Mouse (Mus musculus) E14TG2a.4 (cell line): Measurements from ENCODE around the gene Plekhg3.

Experiments
- H3K27me3 ChIP-seq: 2 replicates; pipeline ENCODE4 v1.6.1; 2014; ENCODE audit warnings: low read length, control low read depth; ENCODE audit not compliant: insufficient read depth
- H3K36me3 ChIP-seq: 2 replicates; pipeline ENCODE4 v1.6.1; 2014; ENCODE audit warnings: low read length, control low read depth; ENCODE audit not compliant: insufficient read depth
- H3K4me1 ChIP-seq: replicated peaks from 2 replicates; pipeline ENCODE4 v1.6.1; 2014; ENCODE audit warnings: low read depth, low read length, control low read depth
- H3K4me3 ChIP-seq: replicated peaks from 2 replicates; pipeline ENCODE4 v1.5.1; 2014; ENCODE audit warnings: mild to moderate bottlenecking, low read length
- H3K9me3 ChIP-seq: 2 replicates; pipeline ENCODE4 v1.6.1; 2014; ENCODE audit warnings: low read length, control low read depth
- CTCF ChIP-seq: conservative IDR thresholded peaks from 2 replicates; pipeline ENCODE4 v1.5.1; 2014; ENCODE audit warnings: low read length
- NANOG ChIP-seq: IDR thresholded peaks from 2 replicates; pipeline ENCODE4 v1.6.1; 2014; ENCODE audit warnings: borderline replicate concordance, low read length, mixed read lengths
- POU5F1 ChIP-seq: IDR thresholded peaks from 2 replicates; pipeline ENCODE4 v1.6.1; 2014; ENCODE audit warnings: low read length, borderline replicate concordance

The Plekhg3 gene

GRCm38 (mm10) chr12:76591037-76591436, 60.3 kb downstream of the Plekhg3 start:
- peaks cover 30% of the 10 kb centered on the region for H3K27me3 ChIP-seq
- H3K9me3 ChIP-seq = no peaks in the 10 kb centered on the region
- peaks cover 47% of the 10 kb centered on the region for H3K4me1 ChIP-seq
- H3K4me3 ChIP-seq = no peak overlapping the region
- no peaks in the 10 kb centered on the region for H3K36me3 ChIP-seq
- TF ChIP-seq NANOG = no peak
- no peak for TF ChIP-seq POU5F1
- TF ChIP-seq CTCF = no peak

- H3K27me3 ChIP-seq = peaks cover 34% of the 10 kb centered on the region
- peaks cover 54% of the 10 kb centered on the region for H3K4me1 ChIP-seq
- no peak overlapping the region for H3K4me3 ChIP-seq
- H3K36me3 ChIP-seq = no peaks in the 10 kb centered on the region
- H3K9me3 ChIP-seq = no peaks in the 10 kb centered on the region
- TF ChIP-seq POU5F1 = no peak
- peak; percentile 72 for TF ChIP-seq CTCF
- no peak for TF ChIP-seq NANOG
These were observed 61.5 kb downstream of the Plekhg3 start for GRCm38 (mm10) chr12:76592213-76592612.

GRCm38 (mm10) chr12:76593254-76593653, 62.6 kb downstream of the Plekhg3 start:
- Histone ChIP-seq H3K4me3 (peak overlapping the region; percentile 27; the same call in 1 of the 2 replicates), H3K4me1 (peaks cover 63% of the 10 kb centered on the region), H3K36me3 (no peaks in the 10 kb centered on the region), H3K27me3 (peaks cover 29% of the 10 kb centered on the region), H3K9me3 (no peaks in the 10 kb centered on the region)
- TF ChIP-seq NANOG (no peak), POU5F1 (no peak), CTCF (no peak)

GRCm38 (mm10) chr12:76593839-76594322, 63.2 kb downstream of the Plekhg3 start:
- H3K27me3 ChIP-seq = peaks cover 35% of the 10 kb centered on the region
- H3K4me3 ChIP-seq = peak overlapping the region; percentile 27
- H3K9me3 ChIP-seq = no peaks in the 10 kb centered on the region
- H3K4me1 ChIP-seq = peaks cover 67% of the 10 kb centered on the region
- TF ChIP-seq CTCF (no peak), POU5F1 (no peak), NANOG (no peak)
- no peaks in the 10 kb centered on the region for H3K36me3 ChIP-seq

GRCm38 (mm10) chr12:76594556-76594955, 63.9 kb downstream of the Plekhg3 start:
- peak overlapping the region; percentile 27; the same call in 1 of the 2 replicates for H3K4me3 ChIP-seq
- H3K9me3 ChIP-seq = no peaks in the 10 kb centered on the region
- no peak for TF ChIP-seq CTCF
- no peak for TF ChIP-seq POU5F1
- no peak for TF ChIP-seq NANOG
- H3K27me3 ChIP-seq = peaks cover 33% of the 10 kb centered on the region
- no peaks in the 10 kb centered on the region for H3K36me3 ChIP-seq
- H3K4me1 ChIP-seq = peaks cover 64% of the 10 kb centered on the region

GRCm38 (mm10) chr12:76595830-76596229, 65.1 kb downstream of the Plekhg3 start:
- Histone ChIP-seq H3K9me3 (no peaks in the 10 kb centered on the region), H3K4me3 (no peak overlapping the region), H3K4me1 (peaks cover 59% of the 10 kb centered on the region), H3K27me3 (peaks cover 29% of the 10 kb centered on the region), H3K36me3 (no peaks in the 10 kb centered on the region)
- TF ChIP-seq POU5F1 (no peak), NANOG (no peak), CTCF (no peak)

- Histone ChIP-seq H3K4me3 (no peak overlapping the region), H3K36me3 (no peaks in the 10 kb centered on the region), H3K27me3 (peaks cover 26% of the 10 kb centered on the region), H3K9me3 (no peaks in the 10 kb centered on the region), H3K4me1 (peaks cover 59% of the 10 kb centered on the region)
- TF ChIP-seq CTCF (peak; percentile 69), NANOG (no peak)
These were observed 65.8 kb downstream of the Plekhg3 start for GRCm38 (mm10) chr12:76596292-76597023.

GRCm38 (mm10) chr12:76597577-76598100, 66.9 kb downstream of the Plekhg3 start:
- peak overlapping the region; percentile 41 for H3K4me3 ChIP-seq

More at GRCm38 (mm10) chr12:76597577-76598100, 66.9 kb downstream of the Plekhg3 start:
- Histone ChIP-seq H3K4me1 (peaks cover 59% of the 10 kb centered on the region), H3K9me3 (no peaks in the 10 kb centered on the region), H3K36me3 (no peaks in the 10 kb centered on the region), H3K27me3 (peaks cover 38% of the 10 kb centered on the region)
- TF ChIP-seq POU5F1 = no peak
- no peak for TF ChIP-seq CTCF
- no peak for TF ChIP-seq NANOG
